Mouse (Mus musculus): ENCODE measurements around the gene Akap8l.

- TF ChIP-seq CTCF (IDR thresholded peaks at IDR 0.05; ENCODE audit: control insufficient read depth, insufficient read depth, insufficient replicate concordance, low read depth, low read length): no peak
- TF ChIP-seq POLR2A (IDR thresholded peaks at IDR 0.05; ENCODE audit: control insufficient read depth, low read depth, low read length): no peak
Measured at GRCm38 (mm10) chr17:32363821-32364301, 13.5 kb upstream of the Akap8l start.

Measured in testis, adult 2 months (tissue).